Mouse (Mus musculus) kidney, postnatal 14 days (tissue): ENCODE data around the gene Pip4k2b.
"Not testable (repeated sequence)": the region's sequence is repeated elsewhere in the genome, so short reads cannot be mapped to it uniquely, and the experiment has no call there.

Experiments
- DNase-seq: peaks from one replicate; pipeline ENCODE4 v3.0.0; 2022; ENCODE audit warnings: mixed read lengths

Pip4k2b gene

DNA sequence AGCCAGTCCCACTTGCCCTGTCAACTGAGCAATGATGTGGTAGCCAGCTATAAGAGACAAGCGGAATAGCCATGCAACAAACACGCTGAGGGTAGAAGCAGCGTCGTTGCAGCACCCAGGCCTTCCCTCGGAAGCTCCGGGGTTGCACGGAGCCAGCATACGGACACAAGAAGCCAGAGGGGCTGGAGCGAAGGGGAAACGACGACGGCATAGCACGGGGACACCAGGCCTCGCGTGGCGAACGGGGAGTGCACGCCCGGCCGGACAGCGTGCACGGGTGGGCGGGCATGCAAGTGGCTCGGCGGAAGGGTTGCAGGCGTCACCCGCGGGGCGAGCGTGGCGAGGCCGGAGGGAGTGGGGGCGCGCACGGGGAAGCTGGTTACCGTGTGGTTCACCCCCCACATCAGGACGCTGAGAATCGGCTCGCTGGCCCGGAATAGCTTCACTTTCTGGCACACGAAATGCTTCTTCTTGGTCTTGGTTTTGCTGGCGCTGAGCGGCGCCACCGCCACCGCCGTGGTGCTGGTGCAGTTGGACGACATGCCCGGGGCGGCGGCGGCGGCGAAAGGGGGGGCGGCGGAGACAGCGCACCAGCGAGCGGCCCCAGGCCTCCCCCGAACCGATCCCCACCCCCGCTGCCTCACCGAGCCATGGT is at the start of gene Pip4k2b:
Gene Pip4k2b (minus strand): TSS at position 642 of the 655 bp plus-strand sequence.
- DNase-seq, result no peak

DNA sequence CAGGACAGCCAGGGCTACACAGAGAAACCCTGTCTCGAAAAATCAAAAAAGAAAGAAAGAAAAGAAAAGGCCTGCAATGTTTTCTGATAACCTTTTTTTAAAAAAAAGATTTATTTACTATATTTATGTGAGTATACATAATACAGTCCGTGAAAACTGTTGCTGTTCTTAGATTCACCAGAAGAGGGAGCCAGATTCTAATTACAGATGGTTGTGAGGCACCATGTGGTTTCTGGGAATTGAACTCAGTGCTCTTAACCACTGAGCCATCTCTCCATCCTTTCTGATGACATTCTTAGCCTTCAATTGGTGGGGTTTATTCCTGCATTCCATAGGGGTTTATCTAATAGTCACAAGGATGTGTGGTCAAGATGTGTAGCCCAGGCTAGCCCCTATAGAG is 48.7 kb upstream of the Pip4k2b start:
- peak; percentile 61 for DNase-seq

DNA sequence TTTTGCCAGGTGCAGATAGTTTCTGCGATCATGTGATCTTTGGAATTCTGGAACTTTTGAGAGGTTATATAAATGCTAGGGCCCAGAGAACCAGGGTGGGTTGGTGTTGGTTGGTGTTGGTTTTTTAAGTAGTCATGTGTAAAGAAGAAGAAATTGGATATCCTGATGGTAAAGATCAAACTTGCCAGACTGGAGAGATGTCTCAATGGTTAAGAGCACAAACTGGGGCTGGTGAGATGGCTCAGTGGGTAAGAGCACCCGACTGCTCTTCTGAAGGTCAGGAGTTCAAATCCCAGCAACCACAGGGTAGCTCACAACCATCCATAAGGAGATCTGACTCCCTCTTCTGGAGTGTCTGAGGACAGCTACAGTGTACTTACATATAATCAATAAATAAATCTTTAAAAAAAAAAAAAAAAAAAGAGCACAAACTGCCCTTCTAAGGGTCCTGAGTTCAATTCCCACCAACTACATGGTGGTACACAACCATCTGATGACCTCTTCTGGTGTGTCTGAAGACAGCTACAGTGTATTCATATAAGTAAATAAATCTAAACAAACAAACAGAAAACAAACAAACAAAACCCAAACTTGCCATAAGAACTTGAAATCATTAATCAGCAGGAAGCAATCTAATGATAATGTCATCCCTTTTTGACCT is 46.4 kb upstream of the Pip4k2b start:
- not testable (repeated sequence) for DNase-seq

DNA sequence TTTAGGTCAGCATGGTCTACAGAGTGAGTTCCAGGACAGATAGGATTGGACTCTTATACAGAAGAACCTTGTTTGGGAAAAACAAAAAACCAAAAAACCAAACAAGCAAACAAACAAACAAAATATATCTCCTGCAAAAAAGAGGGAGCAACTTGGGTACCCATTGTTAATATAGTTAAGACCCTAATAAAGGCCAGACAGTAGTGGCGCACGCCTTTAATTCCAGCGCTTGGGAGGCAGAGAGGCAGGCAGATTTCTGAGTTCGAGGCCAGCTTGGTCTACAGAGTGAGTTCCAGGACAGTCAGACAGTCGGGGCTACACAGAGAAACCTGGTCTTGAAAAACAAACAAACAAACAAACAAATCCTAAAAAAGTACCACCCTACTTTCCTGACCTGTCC is 45.2 kb upstream of the Pip4k2b start:
- DNase-seq, result no peak

DNA sequence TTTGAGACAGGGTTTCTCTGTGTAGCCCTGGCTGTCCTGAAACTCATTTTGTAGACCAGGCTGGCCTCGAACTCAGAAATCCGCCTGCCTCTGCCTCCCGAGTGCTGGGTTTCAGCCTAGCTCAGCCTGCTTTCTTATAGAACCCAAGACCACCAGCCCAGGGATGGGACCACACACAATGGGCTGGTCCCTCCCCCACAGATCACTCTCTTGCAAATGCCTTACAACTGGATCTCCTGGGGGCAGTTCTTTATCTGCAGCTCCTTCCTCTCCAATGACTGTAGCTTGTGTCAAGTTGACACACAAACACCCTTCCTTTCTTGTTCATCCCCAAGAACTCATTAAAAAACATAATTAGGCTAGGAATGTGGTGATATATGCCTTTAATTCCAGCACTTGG is 43.5 kb upstream of the Pip4k2b start:
- no peak for DNase-seq

DNA sequence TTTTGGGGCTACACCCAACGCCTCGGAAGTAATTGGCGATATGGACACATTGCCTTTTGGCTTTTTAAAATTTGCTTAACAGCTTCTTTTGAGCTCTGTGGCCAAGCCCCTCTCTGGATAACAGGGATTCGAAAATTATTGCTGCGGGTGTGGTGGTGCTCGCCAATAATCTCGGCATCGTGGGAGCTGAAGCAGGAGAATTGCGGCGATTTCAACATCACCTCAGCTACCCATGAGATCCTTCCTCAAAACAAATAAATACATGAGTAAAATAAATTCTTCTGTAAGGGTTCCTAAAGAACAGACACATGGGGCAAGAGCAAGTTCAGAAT is 38.0 kb upstream of the Pip4k2b start:
- no peak for DNase-seq

DNA sequence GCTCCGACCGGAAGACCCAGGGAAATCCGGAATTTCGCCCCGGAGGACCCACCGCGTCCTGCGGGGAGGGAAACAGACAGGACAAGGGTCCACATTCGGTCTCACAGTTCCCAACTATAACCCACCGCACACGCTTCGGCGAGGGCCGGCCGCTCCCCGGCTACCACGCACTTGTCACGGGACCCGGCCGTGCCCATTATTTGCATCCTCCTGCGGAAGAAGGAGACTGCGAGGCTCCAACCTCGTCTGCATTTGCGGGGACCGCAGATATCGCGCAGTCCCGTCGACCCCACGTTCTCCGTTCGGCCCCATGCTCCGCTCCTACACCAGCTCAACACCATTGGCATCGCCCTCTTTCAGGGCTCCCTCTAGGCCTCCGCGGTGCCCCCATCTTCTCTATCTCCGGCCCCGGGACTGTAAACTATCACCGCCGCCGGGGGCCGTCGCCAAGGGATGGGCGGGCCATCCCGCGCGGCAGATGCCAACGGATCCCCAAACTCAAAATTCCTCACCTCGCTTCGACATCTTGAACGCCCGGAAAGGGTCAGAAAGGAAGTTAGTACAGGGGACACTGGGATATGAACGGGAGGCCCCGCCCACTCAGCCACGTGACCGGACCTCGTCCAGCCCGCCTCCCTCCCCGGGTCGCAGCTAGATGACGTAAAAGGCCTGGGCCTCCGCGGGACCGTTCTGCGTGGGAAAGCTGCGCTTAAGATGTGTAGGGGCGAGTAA is 37.5 kb upstream of the Pip4k2b start, which contains the start of gene Rpl23:
Gene Rpl23 (minus strand): TSS at position 606 of the 732 bp plus-strand sequence.
- peak; percentile 100 for DNase-seq

DNA sequence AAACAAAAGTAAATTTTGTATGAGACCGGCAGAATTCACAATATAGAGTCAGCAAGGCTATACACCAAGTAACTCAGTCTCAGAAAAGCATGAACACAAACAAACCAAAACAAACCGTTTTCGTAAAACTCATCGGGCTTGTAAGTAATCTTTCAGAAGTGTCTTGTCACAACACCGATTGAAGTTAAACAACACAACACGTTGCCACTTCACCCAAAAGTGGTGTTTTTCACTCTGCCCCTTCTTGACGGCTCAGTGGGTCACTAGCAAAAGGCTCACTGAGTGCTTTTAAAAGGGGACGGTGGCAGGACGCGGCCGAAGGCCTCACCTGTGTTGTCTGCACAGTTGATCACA is 37.0 kb upstream of the Pip4k2b start:
- no peak for DNase-seq

DNA sequence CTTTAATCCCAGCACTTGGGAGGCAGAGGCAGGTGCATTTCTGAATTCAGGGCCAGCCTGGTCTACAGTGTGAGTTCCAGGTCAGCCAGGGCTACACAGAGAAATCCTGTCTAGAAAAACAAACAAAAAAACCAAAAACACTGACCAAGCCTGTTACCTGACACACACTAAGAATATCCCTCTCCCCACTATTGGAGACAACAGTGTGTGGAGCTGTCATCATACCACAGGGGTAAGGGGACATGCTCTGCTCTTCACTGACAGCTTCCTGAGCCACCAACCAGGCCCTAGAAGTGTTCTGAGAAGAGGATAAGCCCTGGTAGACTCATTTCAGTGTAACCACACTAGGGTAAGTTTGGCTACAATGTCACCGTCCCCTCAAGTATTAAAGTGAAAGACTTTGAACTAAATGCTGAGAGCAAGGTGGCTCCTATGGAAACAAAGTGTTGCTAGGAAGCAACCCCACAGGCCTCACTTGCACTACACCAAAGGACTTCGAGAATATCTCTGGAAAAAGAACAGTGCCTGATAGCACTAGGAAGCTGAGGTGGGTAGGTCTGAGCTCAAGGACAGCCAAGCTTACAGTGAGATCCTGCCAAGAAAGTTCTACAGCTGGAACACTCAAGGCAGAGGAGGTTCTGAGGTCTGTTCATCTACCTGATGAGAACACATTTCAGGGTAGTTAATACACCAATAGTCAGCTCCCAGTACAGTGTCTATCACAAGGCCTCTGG is 35.6 kb upstream of the Pip4k2b start:
- DNase-seq, result no peak

DNA sequence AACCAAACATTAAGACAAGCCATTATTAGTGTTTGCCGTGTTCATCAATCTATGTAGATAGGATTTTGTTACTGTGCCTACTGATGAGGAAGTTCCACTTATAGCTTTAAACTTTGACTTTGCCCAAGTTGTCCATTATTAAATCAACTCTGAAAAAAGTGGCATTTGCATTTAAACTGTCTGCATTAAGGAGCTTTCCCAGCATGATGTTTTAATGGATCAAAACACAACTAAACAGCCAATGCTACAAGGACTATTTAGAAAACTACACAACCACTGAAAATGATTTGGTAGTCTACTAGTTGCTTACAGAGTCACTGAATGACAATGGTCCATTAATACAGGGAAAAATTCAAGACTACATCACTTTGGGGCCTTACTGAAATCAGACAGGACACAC is 34.4 kb upstream of the Pip4k2b start:
- no peak for DNase-seq

DNA sequence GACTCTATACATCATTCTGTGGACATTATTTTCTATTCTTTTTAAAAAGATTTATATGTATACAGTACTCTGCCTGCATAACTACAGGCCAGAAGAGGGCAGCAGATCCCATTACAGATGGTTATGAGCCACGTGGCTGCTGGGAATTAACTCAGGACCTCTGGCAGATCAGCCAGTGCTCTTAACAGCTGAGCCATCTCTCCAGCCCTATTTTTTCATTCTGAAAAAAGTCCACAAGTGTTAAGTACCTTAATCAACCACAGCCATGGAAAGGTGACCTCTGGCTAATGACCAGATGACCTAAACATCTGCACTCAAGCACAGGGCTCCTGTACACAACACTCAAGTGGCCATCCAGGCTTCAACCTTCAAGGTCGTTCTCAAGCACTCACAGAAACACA is 32.6 kb upstream of the Pip4k2b start:
- DNase-seq, result peak; percentile 38

DNA sequence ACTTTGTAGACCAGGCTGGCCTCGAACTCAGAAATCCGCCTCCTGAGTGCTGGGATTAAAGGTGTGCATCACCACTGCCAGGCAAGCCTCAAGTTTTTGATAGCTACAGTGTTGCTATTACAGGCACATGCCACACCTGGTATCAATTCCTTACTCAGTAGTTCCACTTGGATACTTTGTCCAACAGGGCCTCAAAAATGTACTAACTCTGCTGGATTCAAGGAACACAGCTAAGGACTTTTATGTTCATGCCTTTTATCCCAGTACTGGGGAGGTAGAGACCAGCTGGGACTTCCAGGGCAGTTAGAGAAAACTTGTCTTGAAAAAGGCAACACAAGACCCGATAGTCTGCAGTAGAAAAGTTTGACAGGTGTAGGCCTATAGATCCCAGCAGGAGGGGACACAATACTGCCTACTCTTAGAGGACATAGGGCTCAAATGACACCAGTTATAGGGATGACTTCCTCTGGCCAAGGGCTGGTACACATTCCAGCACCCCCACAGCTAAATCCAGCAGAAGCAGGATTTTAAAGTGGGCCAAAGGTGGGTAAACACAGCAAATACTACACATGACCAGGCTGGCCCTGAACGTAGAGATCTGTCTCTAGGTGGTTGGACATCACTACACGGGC is 32.1 kb upstream of the Pip4k2b start:
- DNase-seq, result no peak

DNA sequence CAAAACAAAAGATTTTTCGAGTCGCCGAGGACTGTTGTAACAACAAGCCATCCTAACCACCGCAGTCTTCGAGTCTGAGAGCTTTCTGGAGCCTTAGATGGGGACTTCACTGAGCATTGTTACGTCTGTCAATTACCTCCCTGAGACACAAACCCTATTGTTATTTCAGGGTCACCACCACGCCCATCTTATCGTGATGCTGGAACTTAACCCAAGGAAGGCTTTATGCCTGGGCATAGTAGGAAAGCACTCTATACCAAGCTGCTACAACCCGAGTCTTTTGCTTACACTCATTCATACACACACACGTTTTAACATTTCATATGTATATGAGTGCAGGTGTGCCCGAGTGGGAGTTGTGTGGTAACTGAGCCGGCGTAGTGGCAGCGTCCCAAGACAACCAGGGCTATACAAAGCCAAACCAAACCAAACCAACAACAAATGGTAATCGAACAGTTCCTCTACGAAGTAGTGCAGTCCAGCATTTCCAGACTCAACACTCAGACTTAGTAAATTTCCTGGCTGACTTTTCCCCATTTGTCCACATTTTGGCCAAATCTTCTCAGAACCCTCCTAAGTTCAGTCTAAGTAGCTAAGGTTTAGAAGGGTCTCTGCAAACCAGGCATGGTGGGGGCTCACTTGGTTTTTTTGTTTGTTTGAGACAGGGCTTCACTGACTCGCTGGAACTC is 31.4 kb upstream of the Pip4k2b start, which contains the start of gene 1700001P01Rik:
Gene 1700001P01Rik (minus strand): TSS at position 111 of the 689 bp plus-strand sequence.
- DNase-seq, result no peak

DNA sequence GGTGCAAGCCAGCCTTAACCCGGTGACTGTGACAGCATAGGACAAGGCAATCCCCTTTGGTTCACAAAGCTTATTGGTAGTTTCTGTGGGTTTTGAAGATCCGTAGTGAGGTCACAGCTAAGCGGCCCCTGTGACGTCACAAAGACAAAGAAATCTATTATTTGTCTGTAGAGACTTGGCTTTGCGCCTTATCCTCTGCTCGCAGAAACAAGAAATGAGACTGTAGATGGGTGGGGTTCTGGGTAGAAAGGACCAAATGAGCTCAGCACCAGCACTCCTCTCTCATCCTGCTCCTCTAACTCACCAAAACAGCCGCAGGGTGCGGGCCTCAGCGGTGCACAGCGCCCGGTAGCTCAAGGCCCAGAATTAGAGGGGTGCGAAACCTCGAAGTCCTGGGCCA is 30.7 kb upstream of the Pip4k2b start:
- no peak for DNase-seq

DNA sequence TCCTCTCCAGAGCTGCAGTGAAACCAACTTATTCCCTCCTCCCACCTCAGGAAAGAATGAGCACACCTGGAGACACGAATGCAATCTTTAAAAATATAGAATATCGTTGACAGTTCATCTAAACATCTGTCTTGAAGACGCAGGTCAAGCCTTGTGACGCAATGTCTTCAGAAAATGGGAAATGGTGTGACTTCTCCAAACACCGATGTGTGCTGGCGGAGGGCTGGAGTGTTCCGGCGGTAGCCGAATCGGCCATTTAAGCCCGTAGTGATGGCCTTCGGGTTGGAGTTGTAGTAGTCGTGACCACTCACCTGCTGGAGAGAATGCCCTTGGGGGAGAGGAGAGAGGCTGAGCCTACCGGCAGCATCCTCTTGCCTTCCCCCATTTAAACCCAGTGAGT is 26.9 kb upstream of the Pip4k2b start:
- DNase-seq, result no peak

DNA sequence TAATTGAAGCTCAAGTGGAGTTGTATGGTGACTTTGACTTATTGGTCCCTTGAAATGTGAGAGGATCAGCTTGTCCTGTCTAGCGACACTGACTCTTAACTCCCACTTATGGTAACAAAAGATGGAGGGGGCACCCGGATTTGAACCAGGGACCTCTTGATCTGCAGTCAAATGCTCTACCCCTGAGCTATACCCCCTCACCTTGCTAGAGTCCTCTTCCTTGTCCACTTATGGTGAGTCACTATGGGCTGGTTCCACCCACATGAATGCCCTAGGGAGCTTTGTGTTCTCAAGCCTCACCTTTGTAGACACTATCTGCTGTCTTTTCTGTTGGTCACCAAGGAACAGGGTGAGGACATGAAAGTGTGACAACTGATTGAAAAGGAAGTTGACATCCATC is 25.2 kb upstream of the Pip4k2b start:
- no peak for DNase-seq

DNA sequence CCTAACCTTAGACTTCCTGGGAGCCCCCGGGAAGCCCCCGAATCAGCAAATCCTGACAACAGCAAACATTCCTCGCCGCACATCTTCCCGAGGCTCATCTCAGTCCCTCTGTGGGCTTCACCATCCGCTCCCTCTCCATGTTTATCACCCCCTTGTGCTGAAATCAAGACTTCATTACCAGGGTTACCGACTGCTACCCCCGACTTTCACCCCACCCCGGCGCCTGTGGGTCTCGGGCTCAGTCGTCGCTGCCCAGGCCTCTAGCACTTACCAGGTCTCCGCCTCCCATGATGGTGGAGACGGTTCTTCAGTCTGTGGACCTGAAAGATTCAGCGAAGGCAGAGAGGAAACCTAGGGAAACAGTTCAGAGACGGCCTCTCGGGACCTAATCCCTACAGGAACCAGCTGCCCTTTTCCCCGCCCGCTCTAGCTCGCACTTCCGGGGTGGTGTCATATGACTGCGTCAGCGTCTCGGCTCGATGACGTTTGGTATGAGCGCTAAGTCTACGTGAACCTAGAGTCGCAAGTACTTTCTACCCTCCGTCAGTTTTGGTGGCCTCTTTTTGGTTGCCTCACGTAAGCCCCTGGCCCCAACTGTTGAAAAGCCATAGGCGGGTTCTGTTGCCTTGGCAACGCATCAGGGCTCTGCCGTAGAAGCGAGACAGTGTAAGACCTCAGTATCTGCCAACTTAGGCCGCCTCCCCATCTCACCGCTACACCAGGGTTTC is 21.8 kb upstream of the Pip4k2b start, which contains the start of gene Cwc25:
Gene Cwc25 (minus strand): TSS at position 403 of the 728 bp plus-strand sequence.
- peak; percentile 96 for DNase-seq

DNA sequence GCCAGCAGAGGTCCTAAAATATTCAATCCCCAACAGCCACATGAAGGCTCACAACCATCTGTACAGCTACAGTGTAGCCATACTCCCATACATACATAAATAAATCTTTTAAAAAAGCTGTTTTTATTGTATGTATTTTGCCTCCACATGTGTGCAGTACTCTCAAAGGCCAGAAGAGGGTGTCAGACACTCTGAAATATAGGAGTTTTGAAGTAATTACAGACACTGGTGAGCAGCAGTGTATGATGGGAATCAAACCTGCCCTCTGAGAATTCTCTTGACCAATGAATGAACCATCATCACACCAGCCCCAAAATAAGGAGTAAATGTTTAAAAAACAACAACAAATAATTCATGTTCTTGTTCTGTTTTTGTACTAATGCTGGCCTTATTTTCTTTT is 17.1 kb upstream of the Pip4k2b start:
- no peak for DNase-seq

DNA sequence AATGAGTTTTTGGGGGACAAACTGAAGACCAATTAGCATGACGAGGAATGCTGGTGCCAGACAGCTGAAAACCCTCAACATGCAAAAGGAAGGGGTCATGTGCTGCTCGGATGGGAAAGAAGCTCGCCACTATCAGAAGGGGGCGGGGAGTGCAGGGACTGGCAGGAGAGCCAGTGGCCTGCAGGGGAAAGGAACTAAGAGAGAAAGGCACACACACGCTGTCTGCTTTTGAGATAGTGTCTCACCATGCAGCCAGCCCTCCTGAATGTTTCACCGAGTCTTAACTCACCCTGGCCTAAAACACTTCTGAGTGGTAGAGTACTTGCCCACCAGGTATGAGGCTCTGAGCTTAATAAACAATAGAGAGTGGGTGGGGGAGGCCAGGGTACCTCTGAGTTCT is 14.4 kb upstream of the Pip4k2b start:
- DNase-seq, result no peak

DNA sequence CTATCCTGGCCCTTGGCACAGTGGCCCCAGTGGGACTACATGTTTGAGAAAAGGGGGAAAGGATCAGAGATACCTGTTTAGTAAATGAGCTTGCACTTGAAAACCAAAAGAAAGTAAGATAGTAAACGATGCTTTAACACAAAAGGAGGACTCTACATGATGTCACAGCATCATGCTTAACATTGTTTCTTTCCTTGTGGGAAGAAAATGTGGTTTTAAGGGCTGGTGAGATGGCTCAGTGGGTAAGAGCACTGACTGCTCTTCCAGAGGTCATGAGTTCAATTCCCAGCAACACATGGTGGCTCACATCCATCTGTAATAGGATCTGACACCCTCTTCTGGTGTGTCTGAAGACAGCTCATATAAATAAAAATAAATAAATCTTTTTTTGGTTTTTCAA is 13.6 kb upstream of the Pip4k2b start:
- DNase-seq, result no peak

DNA sequence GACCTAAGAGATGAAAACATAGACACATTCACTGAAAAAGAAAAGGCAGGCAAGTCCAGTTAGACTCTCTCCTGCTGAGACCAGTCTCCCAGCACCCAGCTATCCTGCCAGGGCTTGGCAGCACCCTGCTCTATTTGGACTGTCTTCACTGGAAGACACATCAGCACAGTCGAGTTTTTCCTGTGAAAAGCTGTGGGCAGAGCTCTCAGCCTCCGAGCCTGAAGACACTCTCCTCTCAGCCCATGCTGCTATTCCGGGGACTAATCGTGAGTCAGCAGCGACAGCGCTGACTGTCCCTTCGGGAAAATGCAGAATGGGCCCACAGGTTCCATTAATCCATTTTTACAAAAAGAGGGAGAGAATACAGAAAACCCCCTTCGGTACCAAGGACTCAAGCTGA is 8.8 kb upstream of the Pip4k2b start:
- no peak for DNase-seq

DNA sequence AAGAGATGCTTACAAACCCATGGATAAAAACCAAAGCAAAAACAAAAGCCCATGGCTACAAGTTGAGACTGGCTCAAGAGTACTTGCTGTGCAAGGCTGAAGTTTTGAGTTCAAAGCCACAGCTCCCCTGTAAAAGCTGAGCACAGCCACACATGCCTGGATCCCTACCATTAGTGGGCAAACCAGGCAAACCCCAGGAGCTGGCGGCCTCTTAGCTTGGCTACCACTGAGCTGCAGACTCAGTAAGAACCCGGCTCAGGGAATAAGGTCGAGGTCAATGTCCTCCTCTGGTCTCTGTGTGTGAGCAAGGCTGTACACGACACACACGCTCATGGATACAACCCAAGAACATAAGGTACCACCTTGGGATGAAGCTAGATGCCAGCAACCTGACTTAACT is 4.0 kb upstream of the Pip4k2b start:
- no peak for DNase-seq
